Mouse (Mus musculus) ES-E14 (cell line): Measurements from ENCODE around the gene Kif1c.

Experiments used
- CHD2 ChIP-seq: IDR thresholded peaks from 2 replicates; pipeline ENCODE4 v1.6.1; 2014; ENCODE audit warnings: mild to moderate bottlenecking, low read depth, low read length, inconsistent platforms
- MAFK ChIP-seq: IDR thresholded peaks from 2 replicates; pipeline ENCODE4 v1.6.1; 2014; ENCODE audit warnings: mild to moderate bottlenecking, low read depth, low read length, inconsistent platforms; ENCODE audit not compliant: insufficient read depth
- ZC3H11A ChIP-seq: IDR thresholded peaks from 2 replicates; pipeline ENCODE4 v1.6.1; 2012; ENCODE audit warnings: low read depth, mild to moderate bottlenecking, inconsistent platforms, low read length, borderline replicate concordance
- ZNF384 ChIP-seq: IDR thresholded peaks from 2 replicates; pipeline ENCODE4 v1.6.1; 2012; ENCODE audit warnings: low read depth, low read length, inconsistent platforms

DNA sequence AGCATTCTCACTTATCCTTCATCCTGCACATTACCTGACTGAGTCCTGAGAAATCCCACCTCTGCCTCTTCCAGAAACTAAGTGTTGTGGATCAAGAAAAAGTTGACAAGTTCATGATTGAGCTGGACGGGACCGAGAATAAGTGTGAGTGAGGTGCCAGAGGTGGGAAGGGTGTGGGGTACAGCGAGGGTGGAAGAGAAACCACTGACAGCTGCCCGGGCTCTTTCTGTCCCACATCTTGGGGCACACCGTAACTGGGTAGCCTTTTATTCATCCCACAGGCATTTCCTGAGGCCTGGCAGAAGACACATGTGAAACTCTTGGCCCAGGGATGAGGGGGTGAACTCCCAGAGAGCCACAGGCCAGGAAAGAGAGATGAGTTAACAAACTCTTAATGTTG lies 41.8 kb upstream of the Kif1c start:
- no peak for TF ChIP-seq CHD2
- TF ChIP-seq MAFK, result no peak
- no peak for TF ChIP-seq ZC3H11A
- no peak for TF ChIP-seq ZNF384
